Mouse (Mus musculus): ENCODE measurements around the gene Tmx1.
A peak's percentile ranks its signal among the peaks of the same experiment; 100 is the strongest.

The Tmx1 gene

DNA sequence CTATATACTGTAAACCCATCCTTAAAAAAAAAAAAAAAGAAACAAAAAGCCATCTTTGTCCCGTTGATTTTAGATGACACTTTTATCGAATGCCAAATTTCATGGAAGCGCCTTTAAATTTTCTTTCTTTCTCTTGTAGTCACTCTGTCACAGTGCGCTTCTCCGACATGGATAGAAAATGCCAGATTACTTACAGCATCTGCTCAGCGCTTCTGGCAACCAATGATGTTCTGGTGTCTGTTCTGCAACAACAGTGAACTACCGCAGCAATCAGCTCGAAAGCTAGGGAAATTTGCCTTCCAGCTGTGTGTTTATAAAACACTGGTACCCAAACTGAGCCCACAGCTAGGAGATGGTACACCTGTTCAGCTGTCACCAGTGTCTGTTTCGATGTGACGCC, 39.5 kb downstream of the Tmx1 start:
- no peak for DNase-seq

DNA sequence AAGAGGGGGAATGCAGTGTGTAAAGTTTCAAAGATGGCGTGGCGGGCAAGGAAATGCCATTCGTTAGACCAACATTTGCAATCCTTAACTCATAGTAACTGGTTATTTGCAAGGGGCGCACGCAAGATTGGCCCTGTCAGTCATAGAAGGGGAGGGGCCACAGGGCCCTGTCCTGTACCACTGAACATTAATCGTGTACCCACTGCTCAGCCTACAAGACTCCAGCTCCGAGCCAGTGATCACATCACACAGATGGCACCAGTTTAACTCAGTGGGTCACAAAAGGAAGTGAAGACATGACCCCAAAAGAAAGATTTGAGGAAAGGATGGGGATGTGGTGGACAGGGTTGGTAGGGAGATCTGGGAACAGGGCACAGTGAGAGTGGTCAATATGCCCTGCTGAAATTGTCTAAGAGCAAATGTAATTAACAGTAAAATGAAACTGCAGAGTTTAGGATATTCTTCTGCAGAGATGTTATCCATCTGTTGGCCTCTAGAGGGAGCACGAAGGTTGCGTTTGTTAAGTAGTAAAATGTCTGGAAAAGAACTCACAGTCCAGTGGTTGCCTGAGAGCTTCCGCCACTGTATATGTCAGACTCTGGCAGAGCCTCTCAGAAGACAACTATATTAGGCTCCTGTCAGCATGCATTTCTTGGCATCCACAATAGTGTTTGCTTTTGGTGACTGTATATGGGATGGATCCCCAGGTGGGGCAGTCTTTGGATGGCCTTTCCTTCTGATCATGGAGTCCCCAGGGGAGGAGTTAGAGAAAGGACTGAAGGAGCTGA, 41.8 kb downstream of the Tmx1 start:
- peak; percentile 72 for DNase-seq

DNA sequence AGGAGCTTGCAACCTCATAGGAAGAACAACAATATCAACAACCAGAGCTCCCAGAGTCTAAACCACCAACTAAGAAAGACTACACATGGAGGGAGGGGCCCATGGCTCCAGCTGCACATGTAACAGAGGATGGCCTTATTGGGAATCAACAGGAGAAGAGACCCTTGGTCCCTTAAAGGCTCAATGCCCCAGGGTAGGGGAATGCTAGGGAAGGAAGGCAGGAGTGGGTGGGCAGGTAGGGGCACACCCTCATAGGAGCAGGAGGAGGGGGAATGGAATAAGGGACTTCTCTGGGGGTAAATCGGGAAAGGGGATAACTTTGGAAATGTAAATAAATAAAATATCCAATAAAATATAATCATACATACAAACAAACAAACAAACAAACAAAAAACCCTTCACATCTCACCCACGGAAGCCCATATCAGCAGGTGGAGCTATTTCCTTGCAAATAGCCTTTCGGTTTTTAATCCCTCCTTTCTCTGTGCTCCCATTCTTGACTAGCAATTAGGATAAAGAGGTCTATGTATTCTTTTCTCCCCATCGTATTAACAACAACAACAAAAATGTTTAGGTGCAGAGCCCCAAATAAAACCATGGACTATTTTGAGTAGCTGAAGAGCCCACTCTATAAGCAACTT, 42.5 kb downstream of the Tmx1 start:
- DNase-seq = peak; percentile 51

DNA sequence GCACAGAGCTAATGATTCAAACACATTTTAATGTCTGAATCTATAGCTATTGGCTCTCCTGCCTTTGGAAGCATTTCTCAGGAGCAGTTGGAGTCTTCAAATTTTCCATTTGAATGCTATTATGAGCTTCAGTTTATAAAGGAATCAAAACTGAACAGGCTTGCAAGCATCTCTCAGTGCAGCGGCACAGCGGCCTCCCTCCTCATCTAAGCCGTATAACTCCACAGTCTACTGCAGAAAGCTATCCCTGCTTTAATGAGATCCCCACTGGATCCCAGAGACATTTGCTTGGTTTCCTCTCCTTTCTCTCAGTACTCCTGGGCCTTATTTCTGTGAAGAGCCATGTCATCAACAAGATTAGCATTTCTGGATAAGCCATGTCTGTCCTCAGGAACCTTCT, 45.2 kb downstream of the Tmx1 start:
- no peak for DNase-seq

DNA sequence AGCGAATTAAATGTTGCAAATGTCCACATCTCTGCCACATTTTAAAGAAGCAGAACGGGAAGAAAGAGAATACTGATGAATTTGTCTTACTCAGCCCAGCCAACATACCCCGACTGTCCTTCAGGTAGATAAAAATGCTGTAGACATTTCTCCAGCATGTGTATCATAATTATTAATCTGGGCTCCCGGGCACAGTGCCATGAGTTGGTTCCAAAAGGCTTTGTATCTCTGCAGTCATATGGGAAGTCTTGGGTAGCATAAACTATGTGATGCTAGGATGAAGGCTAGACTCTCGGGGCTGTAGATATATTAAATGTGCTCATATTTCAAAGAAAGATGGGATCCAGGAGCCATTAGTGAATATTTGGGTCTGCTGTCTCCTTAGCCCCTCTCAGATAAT, 53.1 kb downstream of the Tmx1 start:
- no peak for DNase-seq

DNA sequence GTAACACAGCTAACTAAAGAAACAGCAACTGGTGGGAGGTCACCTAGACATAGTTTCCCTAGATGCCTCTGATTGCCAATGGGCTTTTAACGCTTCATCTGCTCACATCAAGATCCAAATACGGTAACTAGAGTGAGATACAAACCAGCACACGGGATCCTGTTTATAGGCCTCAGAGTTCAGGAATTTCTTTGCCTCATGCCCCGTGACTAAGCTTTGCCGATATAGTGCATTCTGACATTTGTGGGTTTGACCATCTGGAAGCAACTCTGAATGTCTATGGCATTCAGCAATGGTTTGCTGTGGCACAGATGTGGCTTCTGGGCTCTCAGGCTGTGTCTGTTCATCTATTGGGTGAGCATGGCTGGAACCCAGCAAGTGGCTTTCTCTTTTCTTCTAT, 59.1 kb downstream of the Tmx1 start:
- no peak for DNase-seq

DNA sequence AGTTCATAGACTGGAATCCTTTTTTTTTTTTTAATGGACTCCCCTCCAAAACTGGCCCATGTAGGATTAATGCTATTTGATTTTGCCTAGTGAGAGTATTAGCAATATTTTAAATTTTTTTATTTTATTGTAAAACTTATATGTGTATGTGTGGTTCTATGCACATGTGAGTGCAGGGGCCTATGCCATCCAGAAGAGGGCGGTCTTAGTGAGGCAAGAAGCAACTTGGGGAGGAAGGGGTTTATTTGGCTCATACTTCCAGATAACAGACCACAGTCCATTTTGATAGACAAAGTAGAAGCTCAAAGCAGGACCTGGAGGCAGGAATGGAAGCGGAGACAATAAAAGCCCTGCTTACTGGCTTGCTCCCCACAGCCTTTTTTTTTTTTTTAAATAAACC, 59.5 kb downstream of the Tmx1 start:
- DNase-seq = no peak

Measured in lung, postnatal 10 days (tissue).